Comparison of ENCODE assay signal across 22 mouse cellular contexts in genomic region chr14:120309691-120310090, GRCm38 (mm10). TPM values are rescaled to one million over a fixed set of nuclear protein-coding genes. Genes with fewer than 3 reads are reported as not detected.
A peak's percentile ranks its signal among the peaks of the same experiment; 100 is the strongest.
DNase-seq lines count a peak whose midpoint lies in the region; ATAC-seq and TF ChIP-seq lines count a peak whose summit lies in the region.
"Had no signal": no experiment of that assay in that cellular context is flagged by ENCODE, and none has a peak within 500 bp of the region (broad histone marks: within the 10 kb centered on the region; RNA-seq: fewer than 3 reads in every experiment).

No protein-coding gene starts in this region.

- H3K27ac ChIP-seq in gastrocnemius, adult 2 months = peak overlapping the region; percentile 71
- no peak overlapping the region for H3K27ac ChIP-seq in kidney, embryonic 16.5 days (ENCODE audit: low read length)
- peak overlapping the region; percentile 21; the same call in 1 of the 2 replicates for H3K27ac ChIP-seq in stomach, embryonic 14.5 days (ENCODE audit: low read length)
- H3K27ac ChIP-seq: left cerebral cortex, adult 2 months; macrophage; midbrain, embryonic 12.5 days had no signal

- no peak for ATAC-seq in kidney, embryonic 16.5 days (ENCODE audit: low FRiP score, low TSS enrichment)
- ATAC-seq in stomach, embryonic 14.5 days (ENCODE audit: insufficient number of reproducible peaks, insufficient read depth, low FRiP score, low read depth) = no peak
- ATAC-seq: forebrain, embryonic 14.5 days had no signal

- no peaks in the 10 kb centered on the region for H3K27me3 ChIP-seq in kidney, embryonic 16.5 days (ENCODE audit: insufficient read depth, low read length)
- no peaks in the 10 kb centered on the region for H3K27me3 ChIP-seq in stomach, embryonic 14.5 days (ENCODE audit: control insufficient read depth, insufficient read depth, low read length)
- H3K27me3 ChIP-seq: CH12.LX; heart, embryonic 12.5 days; midbrain, embryonic 12.5 days had no signal

- H3K9ac ChIP-seq in kidney, embryonic 16.5 days (replicated peaks; ENCODE audit: low read length) = no peak overlapping the region
- H3K9ac ChIP-seq in stomach, embryonic 14.5 days (replicated peaks; ENCODE audit: low read depth, low read length) = no peak overlapping the region
- H3K9ac ChIP-seq: midbrain, embryonic 12.5 days had no signal

- no peak for DNase-seq in gastrocnemius, adult 2 months
- no peak for DNase-seq in gastrocnemius, postnatal 25 days
- peak; percentile 3 for DNase-seq in kidney, postnatal 10 days
- DNase-seq in R1 (ENCODE audit: low read depth, low spot score) = peak; percentile 61
- no peak for DNase-seq in spleen, adult 12 weeks (ENCODE audit: low spot score)
- DNase-seq: adrenal gland, postnatal 36 days; cerebellum, adult 18-20 months; cerebellum, postnatal 25 days; kidney, adult 8-10 months; kidney, postnatal 36 days; left cerebral cortex, postnatal 4 days; lung, adult 18-20 months; thymus, postnatal 36 days had no signal

- intact Hi-C loops in gastrocnemius, adult 2 months (cut with DNase I) = no loop called here

- H3K9me3 ChIP-seq in kidney, embryonic 16.5 days (ENCODE audit: low read length) = no peaks in the 10 kb centered on the region
- no peaks in the 10 kb centered on the region for H3K9me3 ChIP-seq in stomach, embryonic 14.5 days (ENCODE audit: control insufficient read depth, low read depth, low read length)
- H3K9me3 ChIP-seq: heart, embryonic 12.5 days; midbrain, embryonic 12.5 days had no signal

- H3K4me2 ChIP-seq in kidney, embryonic 16.5 days (replicated peaks; ENCODE audit: low read depth, low read length) = no peak overlapping the region
- no peak overlapping the region for H3K4me2 ChIP-seq in stomach, embryonic 14.5 days (replicated peaks; ENCODE audit: low read depth, low read length)
- H3K4me2 ChIP-seq: liver, embryonic 11.5 days; midbrain, embryonic 12.5 days had no signal

- WGBS in kidney, embryonic 16.5 days = 94% methylated on average over 6 of the region's 6 CpGs
- WGBS in stomach, embryonic 14.5 days = 89% methylated on average over 6 of the region's 6 CpGs

- H3K4me3 ChIP-seq in gastrocnemius, adult 2 months = no peak overlapping the region
- no peak overlapping the region for H3K4me3 ChIP-seq in kidney, embryonic 16.5 days (ENCODE audit: low read length)
- no peak overlapping the region for H3K4me3 ChIP-seq in stomach, embryonic 14.5 days (ENCODE audit: low read depth, low read length)
- H3K4me3 ChIP-seq: heart, embryonic 12.5 days; left cerebral cortex, adult 2 months; midbrain, embryonic 12.5 days had no signal

- no peak for TF ChIP-seq CTCF in gastrocnemius, adult 2 months (IDR thresholded peaks at IDR 0.05)

- H3K36me3 ChIP-seq in kidney, embryonic 16.5 days (ENCODE audit: insufficient read depth, low read length) = peaks cover 8% of the 10 kb centered on the region; the same call in 1 of the 2 replicates
- no peaks in the 10 kb centered on the region for H3K36me3 ChIP-seq in stomach, embryonic 14.5 days (ENCODE audit: control insufficient read depth, insufficient read depth, low read length)
- H3K36me3 ChIP-seq: midbrain, embryonic 12.5 days had no signal

- H3K4me1 ChIP-seq in kidney, embryonic 16.5 days (ENCODE audit: insufficient read depth, low read length) = peaks cover 43% of the 10 kb centered on the region
- H3K4me1 ChIP-seq in stomach, embryonic 14.5 days (ENCODE audit: control insufficient read depth, insufficient read depth, low read length) = peaks cover 33% of the 10 kb centered on the region

RNA-seq across cellular contexts. Expression of gene Mbnl2, which starts 34.2 kb away (rescaled TPM):
- 100 to 1,000 TPM; 282 to 352 TPM for total RNA-seq in gastrocnemius, adult 2 months (2021)
- total RNA-seq in gastrocnemius, postnatal 25 days (2021) = 100 to 1,000 TPM; 269 to 316 TPM
- polyA plus RNA-seq in kidney, embryonic 16.5 days (2015; fragmentation: Nextera tagmentation; extraction: Ambion mirVana) = 103 and 106 TPM in 2 replicates
- 119 and 134 TPM in 2 replicates for polyA plus RNA-seq in stomach, embryonic 14.5 days (2014; fragmentation: Nextera tagmentation; extraction: Ambion mirVana)

Comparison
In these comparisons a context has a peak if more than half of its experiments do, and no peak if none do; other contexts are left out.
1. DNase-seq: peak in kidney, postnatal 10 days (single experiment) and R1 (single experiment); none in gastrocnemius, adult 2 months (single experiment), gastrocnemius, postnatal 25 days (single experiment) and spleen, adult 12 weeks (single experiment).